Mouse (Mus musculus): Measurements from ENCODE around the gene Col17a1. TPM values are rescaled to one million over a fixed set of nuclear protein-coding genes. Genes with fewer than 3 reads are reported as not detected.

The Col17a1 gene
- total RNA-seq, 2 experiments from 2014 or later: 0.10 to 0.14 TPM

DNA sequence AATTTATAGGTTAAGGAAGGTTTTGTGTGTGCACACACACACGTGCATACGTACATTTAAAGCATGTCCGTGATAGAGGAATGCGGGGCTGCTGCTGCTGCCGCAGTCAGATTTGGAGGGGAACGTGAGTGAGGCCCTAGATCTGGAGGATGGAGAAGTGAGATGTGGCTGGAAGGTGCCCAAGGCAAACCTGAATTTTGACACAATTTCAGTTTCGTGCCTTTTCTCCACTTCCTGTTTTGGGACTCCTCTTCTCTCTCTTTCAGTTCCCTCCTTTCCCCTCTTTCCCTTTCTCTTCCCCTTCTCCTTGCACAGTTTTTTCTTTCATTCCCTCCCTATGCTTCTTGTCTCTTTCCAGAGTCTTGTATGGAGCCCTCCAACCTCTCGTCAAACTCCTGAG, 70.4 kb downstream of the Col17a1 start:
- intact Hi-C loops (cut with DNase I): no loop called here
- no peak for DNase-seq

DNA sequence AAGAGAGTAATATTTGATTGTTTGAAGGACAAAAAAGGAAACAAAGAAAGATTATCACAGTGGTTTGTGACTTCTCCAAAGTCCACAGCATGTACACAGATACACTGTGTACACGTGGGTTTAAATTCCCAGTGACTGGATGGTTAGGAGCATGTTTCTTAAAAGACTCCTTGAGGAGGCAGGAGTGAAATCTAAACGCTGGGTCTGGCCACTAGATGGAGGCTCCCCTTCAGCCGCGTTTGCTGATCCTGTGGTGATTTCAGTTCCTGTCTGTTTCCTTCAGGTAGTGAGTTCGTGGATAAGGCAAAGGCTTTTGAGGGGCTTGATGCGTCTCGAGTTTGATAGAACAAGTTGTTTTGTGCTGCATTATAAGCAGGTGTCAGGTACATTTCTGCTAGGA, 78.5 kb downstream of the Col17a1 start:
- DNase-seq: no peak
- intact Hi-C loops (cut with DNase I): no loop called here

DNA sequence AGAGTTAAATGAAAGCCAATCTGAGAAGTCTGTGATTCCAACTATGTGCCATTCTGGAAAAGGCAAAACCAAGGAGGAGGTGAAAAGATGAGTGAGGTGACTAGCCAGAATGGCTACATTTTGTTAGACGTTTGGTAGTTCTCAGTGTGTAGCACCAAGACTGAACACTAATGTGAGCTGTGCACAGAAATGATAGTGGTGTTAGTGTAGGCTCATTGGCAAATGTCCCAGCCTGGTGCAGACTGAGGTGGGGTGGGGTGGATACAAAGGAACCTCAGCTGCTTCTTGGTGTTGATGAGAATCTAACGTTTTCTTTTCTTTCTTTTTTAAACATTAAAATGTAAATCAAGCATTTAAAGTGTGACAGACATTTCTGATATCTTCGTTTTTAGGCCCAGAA, 83.4 kb downstream of the Col17a1 start:
- no peak for DNase-seq
- intact Hi-C loops (cut with DNase I): no loop called here

Other genes with a start within 250 kb of the Col17a1 start
- gene Sh3pxd2a, start 227.7 kb downstream of the Col17a1 start, total RNA-seq (2021): 10 to 100 TPM; 75.2 to 75.9 TPM
- 10 to 100 TPM; 17.3 to 17.8 TPM for gene Stn1, start 154.6 kb downstream of the Col17a1 start, total RNA-seq (2021)
- 100 to 1,000 TPM; 103 TPM for gene Slk, start 112.4 kb downstream of the Col17a1 start, total RNA-seq (2021)
- gene Sfr1, start 39.6 kb upstream of the Col17a1 start, total RNA-seq (2021): 10 to 100 TPM; 60.7 to 66.1 TPM
- gene Gsto1, start 162.9 kb upstream of the Col17a1 start, total RNA-seq (2021): 100 to 1,000 TPM; 133 to 134 TPM
- gene Gsto2, start 173.4 kb upstream of the Col17a1 start, total RNA-seq (2021): 1 to 10 TPM; 1.6 to 1.7 TPM
- under 1 TPM in 1 of 2 experiments, not detected in 1; 0.81 TPM for gene Cfap43, start 227.2 kb upstream of the Col17a1 start, total RNA-seq (2021)
- 1 to 10 TPM; 8.0 to 8.1 TPM for gene Itprip, start 227.2 kb upstream of the Col17a1 start, total RNA-seq (2021)
- 1 to 10 TPM; 1.3 to 2.1 TPM for gene Cfap58, start 245.6 kb upstream of the Col17a1 start, total RNA-seq (2021)